Mouse (Mus musculus) small intestine, adult 2 months (tissue): Measurements from ENCODE around the gene Tead4.

Experiments
- CTCF ChIP-seq: fragments of 200-500 bp; IDR thresholded peaks from 2 replicates; pipeline ENCODE4 v1.5.1; 2012; ENCODE audit warnings: low read depth, mild to moderate bottlenecking, control low read depth, inconsistent platforms, low read length, moderate library complexity, mixed read lengths; ENCODE audit not compliant: insufficient replicate concordance, insufficient read length; ENCODE audit errors: extremely low read depth
- POLR2A ChIP-seq: fragments of 200-500 bp; IDR thresholded peaks from 2 replicates; pipeline ENCODE4 v1.6.1; 2012; ENCODE audit warnings: low read depth, mild to moderate bottlenecking, control low read depth, inconsistent platforms, low read length, moderate library complexity

GRCm38 (mm10) chr6:128264870-128265526 lies 35.6 kb downstream of the Tead4 start:
- TF ChIP-seq POLR2A (no peak), CTCF (no peak)
